Mouse (Mus musculus): ENCODE results near the gene Hoxa11. TPM values are rescaled to one million over a fixed set of nuclear protein-coding genes. Genes with fewer than 3 reads are reported as not detected.

The Hoxa11 gene
- polyA plus RNA-seq, 1 experiment: 0.25 TPM

DNA sequence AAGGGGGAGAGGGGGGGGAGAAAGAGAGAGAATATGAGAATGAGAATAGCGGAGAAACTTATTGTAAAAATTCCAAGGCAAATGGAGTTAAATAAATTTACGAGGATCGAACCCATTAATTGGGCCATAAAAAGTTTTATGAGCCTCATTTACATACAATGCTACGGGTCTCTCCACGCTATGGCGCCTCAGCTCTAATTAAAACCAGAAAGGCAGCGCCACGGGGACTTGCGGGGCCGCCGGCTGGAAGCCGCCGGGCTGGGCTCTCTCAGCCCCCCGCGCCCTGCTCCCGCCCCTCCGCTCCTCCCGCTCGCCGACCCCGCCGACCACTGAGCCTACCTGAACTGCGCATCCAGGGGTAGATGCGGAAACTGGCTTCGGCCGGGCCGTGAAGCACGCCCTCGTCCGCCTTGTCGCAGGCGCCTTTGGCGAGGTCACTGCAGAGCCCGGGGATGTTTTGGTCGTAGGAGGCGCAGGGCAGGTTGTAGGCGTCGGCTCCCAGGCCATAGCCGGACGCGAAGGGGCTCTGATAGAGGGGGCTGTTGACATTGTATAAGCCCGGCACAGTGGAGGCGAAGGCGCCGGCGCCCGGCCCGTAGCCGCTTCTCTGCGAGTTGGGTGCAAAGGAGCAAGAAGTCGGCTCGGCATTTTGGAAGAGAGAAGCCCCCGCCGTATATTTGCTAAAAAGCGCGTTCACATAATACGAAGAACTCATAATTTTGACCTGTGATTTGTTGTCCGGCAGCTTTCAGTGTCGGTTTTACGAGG is 28.7 kb downstream of the Hoxa11 start:
- H3K4me1 ChIP-seq (ENCODE audit: control insufficient read depth, insufficient read depth, low read length): peaks cover 4% of the 10 kb centered on the region
- TF ChIP-seq CTCF (IDR thresholded peaks at IDR 0.05; ENCODE audit: low read depth, low read length): no peak
- no peak for TF ChIP-seq POLR2A (IDR thresholded peaks at IDR 0.05; ENCODE audit: borderline replicate concordance, low read depth, low read length)
- H3K27ac ChIP-seq (ENCODE audit: insufficient read depth, low read depth, low read length): no peak overlapping the region
- peak overlapping the region; percentile 47 for H3K4me3 ChIP-seq (ENCODE audit: insufficient read depth, low read length)

DNA sequence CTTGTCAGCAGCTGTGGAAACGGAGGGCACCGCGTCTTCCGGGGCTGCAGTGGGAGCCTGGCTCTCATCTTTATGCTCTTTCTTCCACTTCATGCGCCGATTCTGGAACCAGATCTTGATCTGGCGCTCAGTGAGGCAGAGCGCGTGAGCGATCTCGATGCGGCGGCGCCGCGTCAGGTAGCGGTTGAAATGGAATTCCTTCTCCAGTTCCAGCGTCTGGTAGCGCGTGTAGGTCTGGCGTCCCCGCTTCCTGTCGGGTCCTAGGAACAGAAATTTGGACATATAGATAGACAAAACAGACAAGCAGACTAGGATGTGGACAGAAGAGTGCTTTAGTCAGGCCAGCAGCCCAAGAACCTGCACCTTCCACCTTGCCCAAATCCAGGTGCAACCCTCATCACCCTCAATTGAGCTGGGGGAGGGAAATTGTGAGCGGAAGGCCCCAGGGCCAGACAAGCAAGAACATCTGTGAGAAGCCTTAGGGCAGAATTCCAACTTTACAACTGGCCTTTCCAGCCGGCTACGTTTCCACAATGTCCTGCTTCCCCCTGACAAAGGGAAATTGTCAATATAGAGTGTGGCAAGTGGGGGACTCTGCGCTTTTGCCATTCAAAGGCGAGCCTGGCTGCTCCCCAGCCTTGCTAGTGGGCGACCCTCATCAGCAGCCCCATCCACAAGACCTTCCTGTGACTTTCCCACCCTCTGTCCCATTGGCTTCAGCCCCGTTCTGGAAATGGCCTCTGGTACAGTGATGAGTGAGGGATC is 29.7 kb downstream of the Hoxa11 start:
- Histone ChIP-seq H3K27ac (ENCODE audit: insufficient read depth, low read depth, low read length) (no peak overlapping the region), H3K4me3 (ENCODE audit: insufficient read depth, low read length) (no peak overlapping the region), H3K4me1 (ENCODE audit: control insufficient read depth, insufficient read depth, low read length) (peaks cover 4% of the 10 kb centered on the region)
- TF ChIP-seq CTCF (IDR thresholded peaks at IDR 0.05; ENCODE audit: low read depth, low read length) (no peak), POLR2A (IDR thresholded peaks at IDR 0.05; ENCODE audit: borderline replicate concordance, low read depth, low read length) (no peak)

DNA sequence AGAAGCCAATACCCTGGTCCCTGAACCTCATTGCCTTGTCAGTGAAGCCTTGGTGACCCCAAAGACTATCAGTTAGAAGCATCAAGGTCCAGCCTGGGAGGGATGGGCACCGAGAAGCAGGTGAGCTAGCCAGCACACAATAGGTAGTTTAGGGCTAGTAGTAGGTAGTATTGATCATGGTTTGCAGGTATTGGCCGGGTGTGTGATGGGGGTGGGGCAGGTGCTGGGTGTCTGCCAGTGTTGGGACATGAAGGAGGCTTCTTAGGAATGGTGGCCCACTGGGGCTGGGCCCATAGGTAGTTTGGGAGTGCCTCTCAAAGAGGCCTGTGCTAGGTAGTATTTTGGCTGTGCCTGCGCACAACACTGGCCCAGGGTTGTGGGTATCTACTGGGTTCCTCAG is 30.5 kb downstream of the Hoxa11 start:
- Histone ChIP-seq H3K4me3 (ENCODE audit: insufficient read depth, low read length) (no peak overlapping the region), H3K27ac (ENCODE audit: insufficient read depth, low read depth, low read length) (no peak overlapping the region), H3K4me1 (ENCODE audit: control insufficient read depth, insufficient read depth, low read length) (peaks cover 4% of the 10 kb centered on the region)
- TF ChIP-seq CTCF (IDR thresholded peaks at IDR 0.05; ENCODE audit: low read depth, low read length): no peak
- TF ChIP-seq POLR2A (IDR thresholded peaks at IDR 0.05; ENCODE audit: borderline replicate concordance, low read depth, low read length): no peak

DNA sequence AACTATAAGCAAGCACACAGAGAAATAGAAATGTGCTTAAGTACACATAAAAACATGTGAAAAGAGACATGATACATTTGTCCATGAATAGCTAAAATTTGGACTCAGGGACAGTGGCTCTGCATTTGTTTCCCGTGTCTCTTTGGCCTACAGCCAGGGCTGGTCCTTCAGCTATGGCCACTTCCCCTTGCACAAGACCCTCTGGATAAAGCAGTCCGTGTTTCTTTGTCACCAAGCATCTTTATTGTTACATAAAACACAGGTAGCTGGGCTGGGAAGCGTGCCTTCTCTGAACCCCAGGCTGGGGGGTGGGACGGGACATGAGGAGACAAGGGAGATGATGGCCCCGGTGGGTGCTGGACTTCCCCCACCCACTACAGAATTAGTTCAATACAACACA is 31.3 kb downstream of the Hoxa11 start:
- H3K4me3 ChIP-seq (ENCODE audit: insufficient read depth, low read length): no peak overlapping the region
- H3K4me1 ChIP-seq (ENCODE audit: control insufficient read depth, insufficient read depth, low read length): peaks cover 4% of the 10 kb centered on the region
- no peak overlapping the region for H3K27ac ChIP-seq (ENCODE audit: insufficient read depth, low read depth, low read length)
- no peak for TF ChIP-seq CTCF (IDR thresholded peaks at IDR 0.05; ENCODE audit: low read depth, low read length)
- no peak for TF ChIP-seq POLR2A (IDR thresholded peaks at IDR 0.05; ENCODE audit: borderline replicate concordance, low read depth, low read length)

DNA sequence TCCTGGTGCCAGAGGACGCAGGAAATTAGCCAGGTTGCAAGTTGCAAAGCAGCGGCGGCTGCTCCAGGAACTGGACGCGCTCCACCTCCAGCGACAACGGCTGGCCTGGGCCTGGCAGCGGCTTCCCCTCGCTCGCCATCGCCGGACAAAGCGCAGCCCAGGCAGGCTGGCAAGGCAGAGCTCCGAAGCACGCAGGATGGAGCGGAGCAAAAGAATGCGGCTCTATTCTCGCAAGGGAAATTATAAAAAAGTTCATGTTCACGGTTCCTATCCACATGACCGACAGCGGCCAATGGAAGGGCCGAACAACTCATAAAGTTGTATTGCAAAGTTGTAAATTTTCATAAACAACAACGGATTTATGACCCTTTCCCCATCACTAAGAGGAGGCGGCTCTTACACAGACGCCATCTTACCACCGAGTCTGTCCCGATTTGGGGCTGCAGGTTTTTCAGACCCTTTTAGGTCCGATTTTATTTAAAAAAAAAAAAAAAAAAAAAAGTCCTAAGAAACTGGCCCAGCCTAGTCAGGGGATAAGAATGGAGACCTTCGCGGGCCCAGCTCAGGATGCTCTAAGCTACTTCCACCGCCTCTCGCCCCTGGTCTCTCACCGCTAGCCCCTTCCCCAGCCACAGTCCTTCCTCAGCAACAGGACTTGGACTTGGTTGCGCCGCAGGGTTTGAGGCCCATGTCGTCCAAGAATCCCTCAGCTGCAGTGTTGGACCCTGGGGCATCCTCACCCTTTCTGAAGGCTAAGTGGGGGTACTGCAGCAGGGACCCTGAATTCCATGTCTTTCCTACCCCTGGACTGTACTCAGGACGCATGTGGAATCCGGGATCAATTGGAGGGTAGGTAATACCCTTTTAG is 32.3 kb downstream of the Hoxa11 start, which contains the start of the genes Hoxa3 and Gm28308:
Hoxa3 (minus strand) TSS at position 218 of the 868 bp plus-strand sequence.
Gm28308 (minus strand) TSS at position 221 of the 868 bp plus-strand sequence.
- Histone ChIP-seq H3K27ac (ENCODE audit: insufficient read depth, low read depth, low read length) (no peak within 1 kb of the TSS), H3K4me3 (ENCODE audit: insufficient read depth, low read length) (peak within 1 kb of the TSS; percentile 55), H3K4me1 (ENCODE audit: control insufficient read depth, insufficient read depth, low read length) (peaks cover 4% of the 10 kb centered on the region)

DNA sequence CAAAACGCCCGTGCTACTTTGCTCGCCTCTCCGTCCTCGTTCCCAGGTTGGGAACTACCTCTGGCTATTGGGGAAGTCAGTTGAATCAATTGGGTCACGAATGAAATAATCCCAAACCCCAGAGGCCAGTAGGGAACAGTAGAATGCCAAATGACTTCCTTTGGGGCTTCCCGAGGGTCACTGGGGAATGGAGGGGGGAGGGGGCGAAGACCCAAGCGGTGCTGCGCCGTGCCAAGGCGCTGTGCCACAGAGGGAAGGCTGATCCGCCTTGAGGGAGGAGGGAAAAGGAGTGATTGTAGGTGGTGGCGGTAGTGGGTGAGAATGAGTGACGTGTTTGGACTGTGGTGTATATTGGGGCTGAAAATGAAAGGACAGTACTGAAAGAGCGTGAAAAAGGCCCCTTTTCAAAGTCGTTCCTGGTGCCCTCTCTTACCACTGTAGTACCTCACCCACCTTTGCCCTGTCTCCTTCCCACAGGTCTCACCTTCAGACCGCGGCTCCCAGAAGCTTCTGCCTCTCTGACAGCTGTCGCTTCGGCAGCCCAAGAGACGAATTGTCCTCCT is 33.0 kb downstream of the Hoxa11 start:
- Histone ChIP-seq H3K4me1 (ENCODE audit: control insufficient read depth, insufficient read depth, low read length) (peaks cover 4% of the 10 kb centered on the region), H3K4me3 (ENCODE audit: insufficient read depth, low read length) (peak overlapping the region; percentile 55), H3K27ac (ENCODE audit: insufficient read depth, low read depth, low read length) (no peak overlapping the region)
- TF ChIP-seq POLR2A (IDR thresholded peaks at IDR 0.05; ENCODE audit: borderline replicate concordance, low read depth, low read length) (no peak), CTCF (IDR thresholded peaks at IDR 0.05; ENCODE audit: low read depth, low read length) (no peak)

More for the DNA sequence above, 32.3 kb downstream of the Hoxa11 start, which contains the start of the genes Hoxa3 and Gm28308:
- TF ChIP-seq CTCF (IDR thresholded peaks at IDR 0.05; ENCODE audit: low read depth, low read length) (no peak), POLR2A (IDR thresholded peaks at IDR 0.05; ENCODE audit: borderline replicate concordance, low read depth, low read length) (no peak)

DNA sequence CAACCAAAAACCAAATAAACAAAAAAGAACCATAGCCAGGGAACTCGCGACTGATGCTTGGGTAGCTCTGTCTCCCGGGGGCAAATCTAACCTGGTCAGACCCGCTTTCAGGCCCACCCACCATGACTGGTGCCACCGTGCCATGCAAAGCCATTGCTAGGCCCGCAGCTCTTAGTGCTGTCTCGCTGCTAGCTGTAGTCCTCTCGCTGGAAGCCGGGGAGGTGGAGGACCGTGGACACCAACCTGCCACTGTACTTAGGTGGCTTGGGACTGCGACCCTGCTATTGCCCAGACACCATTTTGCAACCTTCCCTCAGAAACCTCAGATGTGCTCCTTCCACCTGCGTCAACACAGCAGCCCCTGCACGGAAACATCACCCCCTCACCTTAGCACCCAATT is 33.6 kb downstream of the Hoxa11 start:
- peak overlapping the region; percentile 55 for H3K4me3 ChIP-seq (ENCODE audit: insufficient read depth, low read length)
- peaks cover 4% of the 10 kb centered on the region for H3K4me1 ChIP-seq (ENCODE audit: control insufficient read depth, insufficient read depth, low read length)
- no peak overlapping the region for H3K27ac ChIP-seq (ENCODE audit: insufficient read depth, low read depth, low read length)
- TF ChIP-seq CTCF (IDR thresholded peaks at IDR 0.05; ENCODE audit: low read depth, low read length) (no peak), POLR2A (IDR thresholded peaks at IDR 0.05; ENCODE audit: borderline replicate concordance, low read depth, low read length) (no peak)

DNA sequence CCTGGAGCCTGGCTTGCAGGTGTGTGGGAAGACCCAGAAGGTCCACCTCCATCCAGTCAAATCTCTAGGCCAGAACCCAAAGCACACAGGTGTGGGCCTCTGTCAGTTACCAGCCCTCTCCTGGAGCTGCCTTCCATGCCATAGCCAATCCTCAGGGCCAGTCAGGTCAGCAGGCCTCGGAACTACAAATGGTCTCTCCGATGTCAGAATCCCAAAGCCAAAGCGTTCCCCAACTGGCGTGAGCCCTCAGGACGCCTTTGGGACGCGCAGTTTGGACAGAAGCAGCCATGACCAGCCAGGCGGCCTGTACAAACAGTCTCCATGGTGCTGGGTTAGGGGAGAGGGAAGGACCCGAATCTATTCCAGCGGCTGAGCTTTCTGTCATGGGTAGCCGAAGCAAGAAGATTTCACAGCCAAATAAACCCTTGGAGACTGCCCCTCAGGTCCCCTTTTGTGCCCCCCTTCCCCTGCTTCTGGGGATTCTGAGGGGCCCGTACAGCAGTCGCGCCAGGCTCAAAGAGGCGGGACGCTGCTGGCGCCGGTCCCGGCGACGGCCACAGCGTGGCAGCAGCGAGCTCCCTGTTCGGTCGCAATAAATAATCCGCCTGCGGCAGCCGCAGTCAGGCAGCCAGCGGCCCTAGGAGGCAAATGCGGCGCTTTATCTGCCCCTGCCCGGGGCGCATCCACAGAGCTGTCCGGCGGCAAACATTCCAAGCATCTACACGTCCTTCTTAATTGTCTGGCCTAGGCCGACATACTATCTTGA is 34.3 kb downstream of the Hoxa11 start:
- H3K4me1 ChIP-seq (ENCODE audit: control insufficient read depth, insufficient read depth, low read length): peaks cover 4% of the 10 kb centered on the region
- H3K4me3 ChIP-seq (ENCODE audit: insufficient read depth, low read length): peak overlapping the region; percentile 55
- TF ChIP-seq CTCF (IDR thresholded peaks at IDR 0.05; ENCODE audit: low read depth, low read length) (peak; percentile 10; the same call in 1 of the 2 replicates), POLR2A (IDR thresholded peaks at IDR 0.05; ENCODE audit: borderline replicate concordance, low read depth, low read length) (no peak)
- H3K27ac ChIP-seq (ENCODE audit: insufficient read depth, low read depth, low read length): no peak overlapping the region
